Mouse (Mus musculus) CD4-positive, CD25-positive, alpha-beta regulatory T cell, adult 4 months (primary cell): ENCODE data around the gene Dlg3. TPM values are rescaled to one million over a fixed set of nuclear protein-coding genes. Genes with fewer than 3 reads are reported as not detected.

Experiments
- ATAC-seq: one replicate; pipeline ENCODE4 v1.8.0; 2017
- polyA plus RNA-seq, 2 experiments: library from polyadenylated mRNA; unstranded; fragments of 100-300 nt; shearing (Covaris generic); gene quantifications; one replicate each; pipeline ENCODE4 v1.2.1; 2017

Dlg3 gene
- polyA plus RNA-seq, result 1 to 10 TPM; 4.1 to 6.4 TPM

GRCm38 (mm10) chrX:100767181-100767884 is at the start of gene Dlg3:
Gene Dlg3 (plus strand): TSS chrX:100767722.
- ATAC-seq, result peak; percentile 75

GRCm38 (mm10) chrX:100728947-100729346 is 38.6 kb upstream of the Dlg3 start:
- no peak for ATAC-seq

GRCm38 (mm10) chrX:100729665-100730188 is 37.8 kb upstream of the Dlg3 start, which contains the start of gene Gdpd2:
Gene Gdpd2 (plus strand): TSS chrX:100729873.
- ATAC-seq, result no peak

GRCm38 (mm10) chrX:100730266-100730665 is 37.3 kb upstream of the Dlg3 start:
- no peak for ATAC-seq

GRCm38 (mm10) chrX:100734359-100734758 is 33.2 kb upstream of the Dlg3 start:
- no peak for ATAC-seq

GRCm38 (mm10) chrX:100738918-100739317 is 28.6 kb upstream of the Dlg3 start:
- peak; percentile 39 for ATAC-seq

- ATAC-seq, result no peak
These were observed 28.1 kb upstream of the Dlg3 start for GRCm38 (mm10) chrX:100739443-100739842.

GRCm38 (mm10) chrX:100740785-100741184 is 26.7 kb upstream of the Dlg3 start:
- ATAC-seq, result no peak

GRCm38 (mm10) chrX:100741940-100742339 is 25.6 kb upstream of the Dlg3 start:
- ATAC-seq, result no peak

- ATAC-seq, result no peak
These were observed 1.7 kb upstream of the Dlg3 start for GRCm38 (mm10) chrX:100765855-100766254.

- no peak for ATAC-seq
These were observed 534 bp downstream of the Dlg3 start for GRCm38 (mm10) chrX:100767885-100768626.

- no peak for ATAC-seq
These were observed 1.8 kb downstream of the Dlg3 start for GRCm38 (mm10) chrX:100769281-100769680.

GRCm38 (mm10) chrX:100774341-100774811 is 6.9 kb downstream of the Dlg3 start:
- peak; percentile 64 for ATAC-seq

GRCm38 (mm10) chrX:100775405-100775804 is 7.9 kb downstream of the Dlg3 start:
- no peak for ATAC-seq

GRCm38 (mm10) chrX:100776494-100776893 is 9.0 kb downstream of the Dlg3 start:
- peak; percentile 59 for ATAC-seq

- ATAC-seq, result peak; percentile 83
These were observed 9.6 kb downstream of the Dlg3 start for GRCm38 (mm10) chrX:100776985-100777654.

- ATAC-seq, result no peak
These were observed 10.2 kb downstream of the Dlg3 start for GRCm38 (mm10) chrX:100777655-100778234.

- no peak for ATAC-seq
These were observed 10.9 kb downstream of the Dlg3 start for GRCm38 (mm10) chrX:100778397-100778796.

- ATAC-seq, result peak; percentile 89
These were observed 21.8 kb downstream of the Dlg3 start for GRCm38 (mm10) chrX:100789322-100789721.

GRCm38 (mm10) chrX:100796041-100796740 is 28.7 kb downstream of the Dlg3 start:
- ATAC-seq, result no peak

- ATAC-seq, result no peak
These were observed 29.2 kb downstream of the Dlg3 start for GRCm38 (mm10) chrX:100796741-100797090.

GRCm38 (mm10) chrX:100797370-100797769 is 29.8 kb downstream of the Dlg3 start:
- ATAC-seq, result no peak
